In the genomic region with DNA sequence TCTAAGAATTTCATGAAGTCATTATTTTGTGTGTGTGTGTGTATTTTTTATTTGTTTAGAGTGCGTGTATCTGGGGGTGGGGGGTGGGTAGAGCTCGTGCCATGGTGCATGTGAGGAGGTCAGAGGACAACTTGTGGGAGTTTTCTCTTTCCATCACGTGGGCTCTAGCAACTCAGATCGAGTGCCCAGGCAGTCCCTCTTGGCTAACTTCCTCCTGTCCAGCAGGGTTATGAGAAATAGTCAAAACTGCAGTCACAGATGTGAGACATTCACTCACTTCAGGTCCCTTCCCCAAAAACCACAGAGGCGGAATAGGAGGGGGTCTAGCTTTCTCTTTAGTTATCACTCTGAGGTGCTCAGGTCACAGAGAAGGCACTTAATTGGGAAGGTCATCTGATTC, we compare ENCODE assay signal across 23 mouse cellular contexts. TPM values are rescaled to one million over a fixed set of nuclear protein-coding genes. Genes with fewer than 3 reads are reported as not detected.
DNase-seq lines count a peak whose midpoint lies in the region; ATAC-seq and TF ChIP-seq lines count a peak whose summit lies in the region.
"Not testable (repeated sequence)": the region's sequence is repeated elsewhere in the genome, so short reads cannot be mapped to it uniquely, and the experiment has no call there.
"Had no signal": no experiment of that assay in that cellular context is flagged by ENCODE, and none has a peak within 500 bp of the region (broad histone marks: within the 10 kb centered on the region; RNA-seq: fewer than 3 reads in every experiment).

No protein-coding gene starts in this region.

- TF ChIP-seq EP300 in heart, postnatal 0 days (IDR thresholded peaks at IDR 0.05; ENCODE audit: low read depth); stomach, postnatal 0 days (optimal IDR thresholded peaks at IDR 0.05): not testable (repeated sequence)

- H3K27me3 ChIP-seq in forebrain, embryonic 11.5 days (ENCODE audit: control insufficient read depth, insufficient read depth, low read length); heart, postnatal 0 days (ENCODE audit: control insufficient read depth, insufficient read depth, low read length); lung, embryonic 15.5 days; stomach, postnatal 0 days (ENCODE audit: control insufficient read depth, insufficient read depth, low read length): not testable (repeated sequence)

- not testable (repeated sequence) for H3K9me3 ChIP-seq in forebrain, embryonic 11.5 days (ENCODE audit: control insufficient read depth, low read length); heart, postnatal 0 days (replicated peaks; ENCODE audit: control insufficient read depth, low read length); lung, embryonic 15.5 days; stomach, postnatal 0 days (ENCODE audit: control insufficient read depth, low read length)

- not testable (repeated sequence) for H3K4me2 ChIP-seq in forebrain, embryonic 11.5 days (ENCODE audit: low read depth, low read length, severe bottlenecking); heart, postnatal 0 days (ENCODE audit: low read depth, low read length); lung, embryonic 15.5 days; stomach, postnatal 0 days (replicated peaks; ENCODE audit: low read depth)

- not testable (repeated sequence) for DNase-seq in forebrain, embryonic 11.5 days (ENCODE audit: low spot score); heart, postnatal 0 days (ENCODE audit: low spot score); stomach, postnatal 0 days (ENCODE audit: low spot score)

- WGBS in forebrain, embryonic 11.5 days = no CpG with 5 or more reads among the region's 5 CpGs
- no CpG with 5 or more reads among the region's 5 CpGs for WGBS in heart, postnatal 0 days
- WGBS in lung, embryonic 15.5 days = no CpG with 5 or more reads among the region's 5 CpGs
- WGBS in stomach, postnatal 0 days = no CpG with 5 or more reads among the region's 5 CpGs

- not testable (repeated sequence) for H3K9ac ChIP-seq in forebrain, embryonic 11.5 days (ENCODE audit: low read length); heart, postnatal 0 days (replicated peaks; ENCODE audit: low read depth, low read length); lung, embryonic 15.5 days; stomach, postnatal 0 days (ENCODE audit: low read length)

- not testable (repeated sequence) for H3K4me3 ChIP-seq in forebrain, embryonic 11.5 days (ENCODE audit: low read depth, low read length); heart, postnatal 0 days (ENCODE audit: low read depth, low read length); lung, embryonic 15.5 days; stomach, postnatal 0 days (ENCODE audit: low read depth, low read length)

- H3K27ac ChIP-seq in forebrain, embryonic 11.5 days (ENCODE audit: low read depth, low read length); heart, postnatal 0 days (ENCODE audit: low read depth); lung, embryonic 15.5 days; stomach, postnatal 0 days (replicated peaks): not testable (repeated sequence)

- not testable (repeated sequence) for TF ChIP-seq CTCF in heart, postnatal 0 days (IDR thresholded peaks at IDR 0.05; ENCODE audit: low read depth); stomach, postnatal 0 days (IDR thresholded peaks at IDR 0.05; ENCODE audit: low read depth)

- ATAC-seq in erythroblast, adult 5-6 weeks (replicated peaks; ENCODE audit: low FRiP score, poor library complexity, severe bottlenecking) = peak; percentile 53; the same call in 1 of the 2 replicates
- 0 out of 2 replicates have a peak, but pooled peaks have one; percentile 36 for ATAC-seq in forebrain, embryonic 11.5 days (replicated peaks; ENCODE audit: low FRiP score)
- ATAC-seq in heart, postnatal 0 days (ENCODE audit: insufficient read depth, low read depth) = 0 out of 2 replicates have a peak, but pooled peaks have one; percentile 6
- peak; percentile 46; the same call in 1 of the 2 replicates for ATAC-seq in lung, embryonic 15.5 days (ENCODE audit: borderline replicate concordance, extremely low read depth, low FRiP score, low TSS enrichment)
- ATAC-seq in megakaryocyte progenitor cell, adult 5-6 weeks (replicated peaks; ENCODE audit: poor library complexity) = peak; percentile 47
- ATAC-seq in monocyte, adult 5-6 weeks (replicated peaks; ENCODE audit: insufficient number of reproducible peaks, low FRiP score, low TSS enrichment, poor library complexity, severe bottlenecking) = peak; percentile 52
- ATAC-seq in stomach, postnatal 0 days (ENCODE audit: low FRiP score, low TSS enrichment) = peak; percentile 15; the same call in 1 of the 2 replicates

- not testable (repeated sequence) for H3K36me3 ChIP-seq in forebrain, embryonic 11.5 days (ENCODE audit: control insufficient read depth, insufficient read depth, low read length); heart, postnatal 0 days (replicated peaks; ENCODE audit: control insufficient read depth, insufficient read depth, low read length); lung, embryonic 15.5 days; stomach, postnatal 0 days (ENCODE audit: control insufficient read depth, insufficient read depth, low read length)

- H3K4me1 ChIP-seq in forebrain, embryonic 11.5 days (replicated peaks; ENCODE audit: control insufficient read depth, insufficient read depth, low read length); heart, postnatal 0 days (ENCODE audit: control insufficient read depth, insufficient read depth); lung, embryonic 15.5 days; stomach, postnatal 0 days (replicated peaks; ENCODE audit: control insufficient read depth, insufficient read depth): not testable (repeated sequence)

RNA-seq across cellular contexts. Expression of a gene that starts 13.3 kb away (rescaled TPM):
- total RNA-seq in erythroblast, adult 5-6 weeks (2015; ENCODE audit: low replicate concordance) = not detected in 2 replicates
- not detected in 2 replicates for total RNA-seq in erythroblast, adult 5-6 weeks (2017; ENCODE audit: low replicate concordance)
- polyA plus RNA-seq in forebrain, embryonic 11.5 days (2014; fragmentation: Nextera tagmentation; extraction: Ambion mirVana) = not detected in 2 replicates
- total RNA-seq in heart, postnatal 0 days (2014; rRNA removed; ENCODE audit: low replicate concordance) = not detected in 2 replicates
- not detected in 2 replicates for polyA plus RNA-seq in heart, postnatal 0 days (2015; fragmentation: Nextera tagmentation; extraction: Ambion mirVana)
- not detected in 2 replicates for polyA plus RNA-seq in lung, embryonic 15.5 days (2015; fragmentation: Nextera tagmentation; extraction: Ambion mirVana)
- 3.7 TPM in 1 of 2 replicates, not detected in the other for total RNA-seq in megakaryocyte progenitor cell, adult 5-6 weeks (2015)
- not detected in 2 replicates for total RNA-seq in megakaryocyte progenitor cell, adult 5-6 weeks (2017)
- 4.4 TPM in 1 of 3 replicates, not detected in the others for total RNA-seq in monocyte, adult 5-6 weeks (2017)
- polyA plus RNA-seq in stomach, postnatal 0 days (2015; fragmentation: Nextera tagmentation; extraction: Ambion mirVana) = not detected in 2 replicates
- total RNA-seq: adrenal gland, adult 2 months; adrenal gland, postnatal 10 days; adrenal gland, postnatal 25 days; adrenal gland, postnatal 4 days; ES-E14; MEL had no signal
- polyA plus RNA-seq: brain, embryonic 14.5 days; C2C12; cortical plate, adult 2 months; embryonic facial prominence, embryonic 10.5 days; embryonic facial prominence, embryonic 12.5 days; embryonic facial prominence, embryonic 14.5 days; erythroblast, embryonic 14.5 days; forebrain, embryonic 12.5 days; forebrain, embryonic 14.5 days; forebrain, embryonic 16.5 days had no signal

RNA-seq across cellular contexts. Expression of a gene that starts 38.5 kb away (rescaled TPM):
- 42.4 and 52.3 TPM in 2 replicates for total RNA-seq in erythroblast, adult 5-6 weeks (2015; ENCODE audit: low replicate concordance)
- total RNA-seq in erythroblast, adult 5-6 weeks (2017; ENCODE audit: low replicate concordance) = 12.4 and 14.4 TPM in 2 replicates
- polyA plus RNA-seq in forebrain, embryonic 11.5 days (2014; fragmentation: Nextera tagmentation; extraction: Ambion mirVana) = not detected in 2 replicates
- 0.46 TPM in 1 of 2 replicates, not detected in the other for total RNA-seq in heart, postnatal 0 days (2014; rRNA removed; ENCODE audit: low replicate concordance)
- 0.08 and 0.15 TPM in 2 replicates for polyA plus RNA-seq in heart, postnatal 0 days (2015; fragmentation: Nextera tagmentation; extraction: Ambion mirVana)
- not detected in 2 replicates for polyA plus RNA-seq in lung, embryonic 15.5 days (2015; fragmentation: Nextera tagmentation; extraction: Ambion mirVana)
- total RNA-seq in megakaryocyte progenitor cell, adult 5-6 weeks (2015) = 70.2 and 71.3 TPM in 2 replicates
- total RNA-seq in megakaryocyte progenitor cell, adult 5-6 weeks (2017) = 34.4 and 35.7 TPM in 2 replicates
- 136 to 183 TPM (median 179 TPM) in 3 replicates for total RNA-seq in monocyte, adult 5-6 weeks (2017)
- not detected in 2 replicates for polyA plus RNA-seq in stomach, postnatal 0 days (2015; fragmentation: Nextera tagmentation; extraction: Ambion mirVana)
- total RNA-seq: adrenal gland, adult 2 months; ES-E14; MEL had no signal
- polyA plus RNA-seq: adrenal gland, adult 2 months; brain, embryonic 14.5 days; C2C12; cortical plate, adult 2 months; embryonic facial prominence, embryonic 10.5 days; embryonic facial prominence, embryonic 12.5 days; erythroblast, embryonic 14.5 days; forebrain, embryonic 12.5 days; forebrain, embryonic 14.5 days; forebrain, embryonic 16.5 days had no signal
